Mouse (Mus musculus) myocyte (in vitro differentiated cells): Measurements from ENCODE around the gene Gsdma.

ENCODE experiments used
- CEBPB ChIP-seq: IDR thresholded peaks from 2 replicates; pipeline ENCODE4 v1.6.1; 2011; ENCODE audit warnings: mild to moderate bottlenecking, moderate library complexity; ENCODE audit not compliant: poor library complexity, insufficient read depth, severe bottlenecking
- MYOD1 ChIP-seq, 3 experiments: IDR thresholded peaks; one replicate each; pipeline ENCODE4 v1.6.1; 2011; ENCODE audit warnings: control low read depth in 2 of 3, low read depth in 2 of 3, mild to moderate bottlenecking in 2 of 3, moderate library complexity in 1 of 3; ENCODE audit not compliant: insufficient read length in 2 of 3, control insufficient read depth in 1 of 3
- MYOG ChIP-seq, 3 experiments: IDR thresholded peaks; one replicate each; pipeline ENCODE4 v1.6.1; 2011; ENCODE audit warnings: control low read depth in 2 of 3, low read depth in 2 of 3, mild to moderate bottlenecking in 2 of 3; ENCODE audit not compliant: insufficient read length in 2 of 3, control insufficient read depth in 1 of 3, insufficient read depth in 1 of 3
- POLR2A ChIP-seq: IDR thresholded peaks from one replicate; pipeline ENCODE4 v1.6.1; 2011; ENCODE audit warnings: low read depth, mild to moderate bottlenecking, control low read depth, moderate library complexity; ENCODE audit not compliant: insufficient read length
- POLR2AphosphoS2 ChIP-seq: IDR thresholded peaks from one replicate; pipeline ENCODE4 v1.6.1; 2011; ENCODE audit warnings: low read depth, control low read depth; ENCODE audit not compliant: insufficient read length
- USF1 ChIP-seq: IDR thresholded peaks from one replicate; pipeline ENCODE4 v1.6.1; 2011; ENCODE audit warnings: low read depth, mild to moderate bottlenecking, control low read depth, moderate library complexity

- no peak for TF ChIP-seq USF1
- no peak for TF ChIP-seq POLR2A
- no peak for TF ChIP-seq MYOD1 (IDR thresholded peaks at IDR 0.05; ENCODE audit: control insufficient read depth in 1 of 3, insufficient read length in 2 of 3, low read depth in 2 of 3)
- TF ChIP-seq MYOG (IDR thresholded peaks at IDR 0.05; ENCODE audit: control insufficient read depth in 1 of 3, insufficient read depth in 1 of 3, insufficient read length in 2 of 3, low read depth in 2 of 3) = no peak
- no peak for TF ChIP-seq CEBPB
- TF ChIP-seq POLR2AphosphoS2 = no peak
Measured at GRCm38 (mm10) chr11:98693201-98693600, 29.1 kb downstream of the Gsdma start.
